13 mouse cellular contexts compared by ENCODE assay signal in the genomic region with DNA sequence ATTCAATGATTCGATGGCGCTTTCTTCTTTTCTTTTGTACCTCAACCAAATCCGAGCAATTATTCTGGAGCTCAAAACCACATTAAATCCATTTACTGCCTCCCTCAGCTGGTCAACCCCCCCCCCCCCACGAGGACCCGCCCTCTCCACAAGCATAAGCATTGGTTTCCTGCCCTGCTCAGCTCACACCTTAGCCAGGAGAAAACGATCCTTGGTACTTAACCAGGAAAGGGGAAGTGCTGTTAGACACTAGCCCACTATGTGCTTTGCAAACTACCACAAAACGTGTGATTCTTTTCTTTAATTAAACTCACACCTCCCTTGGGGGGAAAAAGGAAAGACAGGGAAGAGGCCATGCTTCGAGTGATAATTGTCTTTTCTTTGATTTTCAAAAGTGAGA.
DNase-seq lines count a peak whose midpoint lies in the region; ATAC-seq lines count a peak whose summit lies in the region.
"Had no signal": no experiment of that assay in that cellular context is flagged by ENCODE, and none has a peak within 500 bp of the region (broad histone marks: within the 10 kb centered on the region; RNA-seq: fewer than 3 reads in every experiment).

No protein-coding gene starts in this region.

- H3K36me3 ChIP-seq in forebrain, embryonic 15.5 days, result no peaks in the 10 kb centered on the region
- H3K36me3 ChIP-seq in forebrain, embryonic 10.5 days (replicated peaks), result no peaks in the 10 kb centered on the region
- no peaks in the 10 kb centered on the region for H3K36me3 ChIP-seq in hindbrain, embryonic 15.5 days
- H3K36me3 ChIP-seq in hindbrain, embryonic 11.5 days (ENCODE audit: control insufficient read depth, insufficient read depth, low read length), result no peaks in the 10 kb centered on the region
- H3K36me3 ChIP-seq in neural tube, embryonic 13.5 days, result no peaks in the 10 kb centered on the region
- H3K36me3 ChIP-seq: heart, embryonic 12.5 days; liver, embryonic 13.5 days had no signal

- no peak overlapping the region for H3K4me3 ChIP-seq in forebrain, embryonic 15.5 days
- no peak overlapping the region for H3K4me3 ChIP-seq in forebrain, embryonic 10.5 days
- no peak overlapping the region for H3K4me3 ChIP-seq in hindbrain, embryonic 15.5 days
- no peak overlapping the region for H3K4me3 ChIP-seq in hindbrain, embryonic 11.5 days (ENCODE audit: low read depth, low read length)
- H3K4me3 ChIP-seq in neural tube, embryonic 13.5 days, result no peak overlapping the region
- H3K4me3 ChIP-seq: heart, embryonic 12.5 days; liver, embryonic 13.5 days had no signal

- DNase-seq in forebrain, embryonic 10.5 days (ENCODE audit: extremely low spot score, low spot score), result no peak
- no peak for DNase-seq in hindbrain, embryonic 11.5 days (ENCODE audit: low spot score)
- no peak for DNase-seq in neural tube, embryonic 10.5 days (ENCODE audit: extremely low spot score, low spot score)
- no peak for DNase-seq in urinary bladder, postnatal 4 days (ENCODE audit: low spot score in 2 of 2)

- peaks cover 4% of the 10 kb centered on the region for H3K27me3 ChIP-seq in forebrain, embryonic 15.5 days
- H3K27me3 ChIP-seq in forebrain, embryonic 10.5 days (ENCODE audit: poor library complexity, severe bottlenecking), result peaks cover 26% of the 10 kb centered on the region
- H3K27me3 ChIP-seq in hindbrain, embryonic 15.5 days, result peaks cover 13% of the 10 kb centered on the region; the same call in 1 of the 2 replicates
- H3K27me3 ChIP-seq in hindbrain, embryonic 11.5 days (ENCODE audit: control insufficient read depth, insufficient read depth, low read length), result no peaks in the 10 kb centered on the region
- H3K27me3 ChIP-seq in neural tube, embryonic 13.5 days, result peaks cover 25% of the 10 kb centered on the region
- H3K27me3 ChIP-seq: liver, embryonic 13.5 days had no signal

- no peak overlapping the region for H3K27ac ChIP-seq in forebrain, embryonic 15.5 days (replicated peaks)
- no peak overlapping the region for H3K27ac ChIP-seq in forebrain, embryonic 10.5 days
- no peak overlapping the region for H3K27ac ChIP-seq in hindbrain, embryonic 15.5 days (replicated peaks)
- H3K27ac ChIP-seq in hindbrain, embryonic 11.5 days (ENCODE audit: low read depth, low read length), result no peak overlapping the region
- H3K27ac ChIP-seq in neural tube, embryonic 13.5 days (replicated peaks), result no peak overlapping the region
- H3K27ac ChIP-seq: layer of hippocampus, adult 2 months; liver, embryonic 13.5 days; macrophage had no signal

- no peak overlapping the region for H3K9ac ChIP-seq in forebrain, embryonic 15.5 days (replicated peaks)
- no peak overlapping the region for H3K9ac ChIP-seq in hindbrain, embryonic 15.5 days
- no peak overlapping the region for H3K9ac ChIP-seq in hindbrain, embryonic 11.5 days (ENCODE audit: low read depth, low read length)
- no peak overlapping the region for H3K9ac ChIP-seq in neural tube, embryonic 13.5 days
- H3K9ac ChIP-seq: heart, embryonic 12.5 days; liver, embryonic 13.5 days; lung, embryonic 14.5 days had no signal

- ATAC-seq in forebrain, embryonic 15.5 days (replicated peaks), result peak; percentile 48; the same call in 1 of the 2 replicates
- ATAC-seq in hindbrain, embryonic 15.5 days (ENCODE audit: low FRiP score, low read depth), result no peak
- ATAC-seq in hindbrain, embryonic 11.5 days (ENCODE audit: low FRiP score), result no peak
- no peak for ATAC-seq in neural tube, embryonic 13.5 days (ENCODE audit: low read depth)
- 0 out of 2 replicates have a peak, but pooled peaks have one; percentile 41 for ATAC-seq in megakaryocyte, adult 5-6 weeks (ENCODE audit: poor library complexity, severe bottlenecking)

- no peaks in the 10 kb centered on the region for H3K4me1 ChIP-seq in forebrain, embryonic 15.5 days
- peaks cover 6% of the 10 kb centered on the region; the same call in 1 of the 2 replicates for H3K4me1 ChIP-seq in forebrain, embryonic 10.5 days
- peaks cover 2% of the 10 kb centered on the region; the same call in 1 of the 2 replicates for H3K4me1 ChIP-seq in hindbrain, embryonic 15.5 days (replicated peaks)
- H3K4me1 ChIP-seq in hindbrain, embryonic 11.5 days (replicated peaks; ENCODE audit: control insufficient read depth, insufficient read depth, low read length), result no peaks in the 10 kb centered on the region
- H3K4me1 ChIP-seq in neural tube, embryonic 13.5 days (replicated peaks), result no peaks in the 10 kb centered on the region
- H3K4me1 ChIP-seq: heart, embryonic 12.5 days; liver, embryonic 13.5 days had no signal

- no peaks in the 10 kb centered on the region for H3K9me3 ChIP-seq in forebrain, embryonic 15.5 days
- no peaks in the 10 kb centered on the region for H3K9me3 ChIP-seq in forebrain, embryonic 10.5 days
- no peaks in the 10 kb centered on the region for H3K9me3 ChIP-seq in hindbrain, embryonic 15.5 days
- H3K9me3 ChIP-seq in hindbrain, embryonic 11.5 days (ENCODE audit: control insufficient read depth, low read length), result no peaks in the 10 kb centered on the region
- no peaks in the 10 kb centered on the region for H3K9me3 ChIP-seq in neural tube, embryonic 13.5 days
- H3K9me3 ChIP-seq: heart, embryonic 12.5 days; liver, embryonic 13.5 days had no signal

- WGBS in forebrain, embryonic 15.5 days, result 55% methylated on average over 8 of the region's 8 CpGs
- WGBS in forebrain, embryonic 10.5 days, result 58% methylated on average over 8 of the region's 8 CpGs
- WGBS in hindbrain, embryonic 15.5 days, result 57% methylated on average over 8 of the region's 8 CpGs
- 56% methylated on average over 8 of the region's 8 CpGs for WGBS in hindbrain, embryonic 11.5 days
- WGBS in neural tube, embryonic 13.5 days, result 51% methylated on average over 8 of the region's 8 CpGs

- no peak overlapping the region for H3K4me2 ChIP-seq in forebrain, embryonic 15.5 days (replicated peaks)
- peak overlapping the region; percentile 53; the same call in 1 of the 2 replicates for H3K4me2 ChIP-seq in hindbrain, embryonic 15.5 days
- no peak overlapping the region for H3K4me2 ChIP-seq in hindbrain, embryonic 11.5 days (replicated peaks; ENCODE audit: low read depth, low read length)
- 0 out of 2 replicates have a peak overlapping the region, but pooled peaks have one; percentile 43 for H3K4me2 ChIP-seq in neural tube, embryonic 13.5 days

Comparison
In these comparisons a context has a peak if more than half of its experiments do, and no peak if none do; other contexts are left out.
1. H3K4me2 ChIP-seq: peak in hindbrain, embryonic 15.5 days (single experiment) and neural tube, embryonic 13.5 days (single experiment); none in forebrain, embryonic 15.5 days (single experiment) and hindbrain, embryonic 11.5 days (single experiment).
2. ATAC-seq: peak in forebrain, embryonic 15.5 days (single experiment) and megakaryocyte, adult 5-6 weeks (single experiment); none in hindbrain, embryonic 15.5 days (single experiment), hindbrain, embryonic 11.5 days (single experiment) and neural tube, embryonic 13.5 days (single experiment).